Mouse (Mus musculus) megakaryocyte, embryonic 14.5 days (primary cell): ENCODE results near the gene Ppm1h.

Source experiments
- FLI1 ChIP-seq: IDR thresholded peaks from 2 replicates; pipeline ENCODE4 v1.6.1; 2012; ENCODE audit warnings: low read length, inconsistent platforms, mixed read lengths
- GATA1 ChIP-seq: IDR thresholded peaks from 3 replicates; pipeline ENCODE4 v1.6.1; 2012; ENCODE audit warnings: mixed read lengths, low read length, inconsistent platforms, borderline replicate concordance

DNA sequence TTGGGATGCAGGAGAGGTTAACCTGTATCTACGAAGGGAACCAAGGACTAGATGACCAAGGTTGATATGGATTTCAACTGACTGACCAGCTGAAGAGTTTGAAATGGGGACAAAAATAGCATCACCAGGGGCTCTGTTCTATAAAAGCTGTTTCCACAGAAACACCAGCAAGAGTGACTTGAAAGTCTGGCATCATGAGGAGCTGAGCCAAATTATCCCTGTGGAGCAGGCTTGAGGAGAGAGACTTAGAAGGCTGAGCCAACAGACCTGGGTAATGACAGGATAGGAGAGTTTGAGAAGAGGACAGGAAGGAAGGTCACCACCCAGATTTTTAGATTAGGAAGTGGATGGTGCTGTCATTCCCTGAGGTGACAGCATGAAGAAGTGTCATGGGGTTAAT, 12.9 kb upstream of the Ppm1h start:
- TF ChIP-seq GATA1 (no peak), FLI1 (no peak)
